Mouse (Mus musculus) embryo, embryonic 9.5 days (tissue): ENCODE measurements around the gene Plcd1.

Experiments used
- DNase-seq: peaks from one replicate; pipeline ENCODE4 v3.0.0-alpha.2; 2017; ENCODE audit errors: extremely low spot score

Plcd1 gene

DNA sequence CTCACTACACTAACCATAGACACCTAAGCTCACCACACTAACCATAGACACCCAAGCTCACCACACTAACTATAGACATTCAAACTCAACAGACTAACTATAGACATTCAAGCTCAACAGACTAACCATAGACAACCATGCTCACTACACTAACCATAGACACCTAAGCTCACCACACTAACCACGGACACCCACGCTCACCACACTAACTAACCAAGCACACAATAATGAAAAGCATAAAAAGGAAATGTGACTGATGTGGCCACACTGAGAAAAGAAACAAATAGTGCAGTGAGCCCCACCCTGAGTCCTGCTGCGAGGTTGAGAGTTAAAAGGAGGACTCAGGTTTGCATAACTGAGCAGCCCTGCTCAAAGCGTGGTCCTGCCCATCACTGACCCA is 38.0 kb downstream of the Plcd1 start:
- DNase-seq: no peak

DNA sequence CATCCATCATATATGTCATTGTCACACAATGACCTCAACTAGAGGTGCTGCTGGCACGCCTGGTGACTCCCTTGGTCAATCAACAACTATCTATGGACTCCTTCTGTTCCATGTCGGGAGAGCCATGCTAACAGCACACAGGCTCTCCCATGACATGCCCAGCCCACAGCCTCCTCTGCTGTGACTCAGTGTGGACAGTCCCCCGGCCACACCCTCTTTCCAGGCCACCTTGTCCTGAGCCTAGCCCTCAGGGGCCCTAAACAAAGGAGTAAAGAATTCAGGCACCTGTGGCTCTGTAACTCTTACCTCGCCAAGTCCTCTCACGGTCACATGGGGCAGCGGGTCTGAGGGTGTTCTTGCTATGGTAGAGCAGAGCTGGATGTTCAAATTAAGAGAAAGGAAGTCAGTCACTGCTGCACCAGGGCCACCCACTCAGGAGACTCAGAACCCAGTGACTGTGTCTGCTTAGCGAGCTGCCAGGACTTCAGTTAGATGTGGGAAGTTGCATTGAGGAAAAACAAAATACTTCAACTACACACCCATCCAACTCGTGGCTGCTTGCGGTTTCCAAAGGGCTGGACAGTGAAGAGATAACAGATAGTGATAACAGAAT is 39.2 kb downstream of the Plcd1 start:
- DNase-seq: no peak

DNA sequence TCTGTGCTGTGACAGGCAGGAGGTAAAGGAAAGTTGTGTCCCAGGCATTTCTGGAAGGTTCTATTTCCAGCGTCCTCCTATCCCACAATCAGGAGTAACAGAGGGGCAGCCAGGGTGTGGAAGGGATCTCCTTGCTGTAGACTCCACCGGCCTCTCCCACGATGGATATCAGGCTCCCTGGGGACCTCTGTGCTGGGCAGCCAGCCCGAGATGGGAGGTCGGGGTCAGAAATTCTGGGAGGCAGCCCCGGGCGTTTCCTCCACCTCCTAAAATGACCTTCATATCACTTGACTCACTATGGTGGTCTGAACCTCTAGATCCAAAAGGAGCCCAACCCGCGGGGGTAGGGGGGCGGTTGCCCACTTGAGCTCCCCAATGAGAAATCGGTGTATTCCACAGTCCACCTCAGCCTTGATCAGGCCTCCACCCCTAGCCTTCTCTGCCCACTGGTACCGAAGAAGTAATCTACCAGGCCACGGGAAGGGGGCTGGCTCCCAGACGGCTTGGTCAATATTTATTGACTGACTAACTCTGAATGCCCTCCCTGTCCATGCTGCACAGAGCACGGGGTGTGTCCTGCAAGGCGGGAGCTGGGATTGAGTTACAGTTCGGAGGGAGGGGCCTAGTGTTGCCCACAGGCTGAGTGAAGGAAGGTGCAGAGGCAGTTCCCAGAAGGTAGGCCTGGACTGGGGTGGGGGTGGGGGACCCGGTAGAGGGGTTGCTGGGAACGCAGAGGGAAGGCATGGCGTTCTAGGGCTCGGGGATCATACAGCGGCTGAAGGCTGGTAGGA is 41.0 kb downstream of the Plcd1 start, which contains the start of gene Vill:
Gene Vill (plus strand): TSS at position 625 of the 791 bp plus-strand sequence.
- DNase-seq: peak; percentile 76

DNA sequence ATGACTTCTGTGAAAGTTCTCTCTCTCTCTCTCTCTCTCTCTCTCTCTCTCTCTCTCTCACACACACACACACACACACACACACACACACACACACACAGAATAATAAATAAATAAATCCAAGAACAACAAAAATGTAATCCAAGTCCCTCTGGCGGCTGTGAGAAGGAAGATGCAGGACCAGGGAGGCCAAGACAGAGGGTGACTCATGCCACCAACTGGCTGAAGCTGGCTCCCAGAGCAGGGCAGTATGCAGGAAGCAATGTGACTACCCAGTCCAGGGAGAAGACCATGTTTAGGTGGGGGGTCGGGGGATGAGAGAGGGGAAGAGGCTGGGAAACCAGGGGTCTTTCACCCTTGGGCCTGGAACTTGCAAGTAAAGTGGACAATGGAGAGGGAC is 42.1 kb downstream of the Plcd1 start:
- DNase-seq: no peak

DNA sequence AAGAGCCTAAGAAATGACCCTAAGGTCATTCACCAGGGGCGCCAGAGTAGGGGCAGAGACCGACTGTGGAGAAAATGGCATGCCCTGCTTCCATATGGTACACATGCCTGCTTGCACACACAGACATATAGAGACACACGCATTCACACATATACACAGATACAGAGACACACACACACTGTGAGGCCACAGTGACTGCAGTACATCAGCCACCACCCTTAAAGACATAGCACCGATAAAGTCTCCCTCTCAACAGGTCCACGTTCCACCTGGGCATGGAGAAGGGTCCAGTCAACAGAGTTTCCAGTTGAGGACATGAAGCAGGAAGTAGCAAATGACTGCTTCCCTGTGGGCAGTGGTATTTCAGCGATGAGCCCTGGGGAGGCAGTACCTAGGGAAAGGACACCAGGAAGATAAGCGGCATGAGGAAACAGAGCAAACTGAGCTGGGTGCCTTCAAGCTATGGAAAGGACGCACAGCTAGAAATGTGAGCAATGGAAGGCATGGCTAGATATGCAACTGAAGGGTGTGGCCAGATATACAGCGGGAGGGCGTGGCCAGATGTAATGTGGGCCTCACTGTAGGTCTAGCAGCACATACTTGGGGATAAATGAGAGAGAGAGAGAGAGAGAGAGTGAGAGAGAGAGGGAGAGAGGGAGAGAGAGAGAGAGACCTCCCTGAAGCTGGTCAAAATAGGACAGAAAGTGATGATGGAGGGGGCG is 45.0 kb downstream of the Plcd1 start:
- no peak for DNase-seq

DNA sequence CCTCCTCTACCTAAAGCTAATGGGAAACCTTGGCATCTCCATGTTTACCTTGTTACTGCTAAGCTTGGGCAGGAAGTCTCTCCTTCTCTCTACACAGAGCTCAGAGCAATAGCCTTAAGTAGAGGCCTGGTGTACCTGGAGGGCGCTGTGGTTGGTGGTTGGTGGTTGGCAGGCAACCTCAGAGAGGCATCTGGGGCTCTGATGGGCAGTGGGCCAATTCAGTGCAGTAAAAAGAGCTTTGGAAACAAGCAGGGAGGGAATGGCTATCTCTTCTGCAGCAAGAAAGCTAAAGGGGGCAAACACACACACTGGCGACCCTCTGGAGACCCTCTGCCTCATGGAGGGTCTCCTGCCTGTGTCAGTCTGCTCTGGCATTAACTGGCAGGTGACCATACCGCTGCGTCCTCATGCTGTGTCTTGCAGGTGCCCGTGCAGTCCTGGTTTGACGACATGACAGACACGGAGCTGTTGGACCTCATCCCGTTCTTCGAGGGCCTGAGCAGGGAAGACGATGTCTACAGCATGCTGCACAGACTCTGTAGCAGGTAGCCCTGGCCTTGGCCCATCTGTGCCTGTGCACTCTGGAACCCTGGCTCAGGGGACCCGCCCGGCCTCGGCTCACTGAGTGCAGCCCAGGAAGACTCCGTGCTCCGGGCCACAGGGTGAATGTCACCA is 53.1 kb downstream of the Plcd1 start:
- DNase-seq: no peak

DNA sequence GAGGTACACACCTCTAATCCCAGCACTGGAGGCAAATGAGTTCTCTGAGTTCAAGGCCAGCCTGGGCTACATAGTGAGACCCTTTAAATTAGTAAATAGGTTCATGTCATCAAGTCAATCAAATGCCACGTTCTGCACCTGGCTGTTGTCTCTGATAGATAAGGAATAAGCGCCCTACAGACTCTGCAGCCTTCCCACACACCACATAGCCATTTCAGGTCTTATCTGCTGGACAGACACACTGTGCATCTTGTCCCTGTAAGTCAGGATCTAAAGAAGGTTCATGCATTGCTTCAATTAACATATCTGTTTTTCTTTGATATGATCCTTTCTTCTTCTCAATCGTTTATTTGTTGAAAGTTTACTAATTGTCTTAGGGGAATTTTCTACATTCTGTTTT is 54.7 kb downstream of the Plcd1 start:
- no peak for DNase-seq

DNA sequence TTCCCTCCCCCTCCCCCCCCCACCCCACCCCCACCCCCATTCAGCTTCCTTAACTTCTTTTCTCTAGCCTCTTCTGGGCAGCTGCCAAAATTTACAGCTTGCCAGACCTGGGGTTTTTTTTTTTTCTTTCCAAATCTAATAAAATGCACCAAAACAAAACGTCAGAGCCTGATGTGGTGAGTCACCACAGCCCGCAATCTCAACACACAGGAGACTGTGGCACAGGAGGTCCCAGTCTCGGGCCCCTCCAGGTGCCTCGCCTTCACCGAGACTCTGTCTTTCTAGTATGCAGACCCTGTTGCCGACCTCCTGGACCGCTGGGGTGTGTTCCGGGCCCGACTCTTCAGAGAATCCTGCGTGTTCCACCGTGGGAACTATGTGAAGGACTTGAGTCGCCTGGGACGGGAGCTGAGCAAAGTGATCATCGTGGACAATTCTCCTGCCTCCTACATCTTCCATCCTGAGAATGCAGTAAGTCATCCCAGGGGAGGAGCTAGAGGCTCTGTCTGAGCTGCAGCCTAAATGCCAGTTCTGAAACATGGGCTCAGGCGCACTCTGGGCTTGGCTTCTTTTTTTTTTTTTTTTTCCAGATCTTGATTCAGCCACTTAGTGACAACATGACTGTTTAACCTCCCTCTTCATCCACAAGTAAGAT is 56.1 kb downstream of the Plcd1 start:
- no peak for DNase-seq

DNA sequence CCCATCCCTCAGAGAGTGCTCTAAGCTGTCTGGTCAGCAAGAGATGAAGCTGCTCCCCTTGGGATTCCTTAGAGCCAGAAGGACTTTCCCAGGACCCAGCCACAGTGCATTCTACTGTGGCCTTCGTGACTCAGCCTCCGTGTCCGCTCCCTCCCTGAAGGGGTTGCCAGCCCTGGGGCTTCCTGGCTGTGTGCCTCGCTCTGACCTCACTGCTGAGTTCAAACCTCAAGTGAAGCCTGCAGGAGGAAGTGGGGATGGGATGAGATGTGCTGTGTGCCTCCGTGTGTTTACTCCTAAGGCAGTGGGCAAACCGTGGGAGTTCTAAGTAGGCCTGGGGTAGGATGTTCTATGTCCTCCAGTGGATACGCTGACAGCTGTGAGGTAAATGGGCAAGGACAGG is 57.5 kb downstream of the Plcd1 start:
- no peak for DNase-seq

DNA sequence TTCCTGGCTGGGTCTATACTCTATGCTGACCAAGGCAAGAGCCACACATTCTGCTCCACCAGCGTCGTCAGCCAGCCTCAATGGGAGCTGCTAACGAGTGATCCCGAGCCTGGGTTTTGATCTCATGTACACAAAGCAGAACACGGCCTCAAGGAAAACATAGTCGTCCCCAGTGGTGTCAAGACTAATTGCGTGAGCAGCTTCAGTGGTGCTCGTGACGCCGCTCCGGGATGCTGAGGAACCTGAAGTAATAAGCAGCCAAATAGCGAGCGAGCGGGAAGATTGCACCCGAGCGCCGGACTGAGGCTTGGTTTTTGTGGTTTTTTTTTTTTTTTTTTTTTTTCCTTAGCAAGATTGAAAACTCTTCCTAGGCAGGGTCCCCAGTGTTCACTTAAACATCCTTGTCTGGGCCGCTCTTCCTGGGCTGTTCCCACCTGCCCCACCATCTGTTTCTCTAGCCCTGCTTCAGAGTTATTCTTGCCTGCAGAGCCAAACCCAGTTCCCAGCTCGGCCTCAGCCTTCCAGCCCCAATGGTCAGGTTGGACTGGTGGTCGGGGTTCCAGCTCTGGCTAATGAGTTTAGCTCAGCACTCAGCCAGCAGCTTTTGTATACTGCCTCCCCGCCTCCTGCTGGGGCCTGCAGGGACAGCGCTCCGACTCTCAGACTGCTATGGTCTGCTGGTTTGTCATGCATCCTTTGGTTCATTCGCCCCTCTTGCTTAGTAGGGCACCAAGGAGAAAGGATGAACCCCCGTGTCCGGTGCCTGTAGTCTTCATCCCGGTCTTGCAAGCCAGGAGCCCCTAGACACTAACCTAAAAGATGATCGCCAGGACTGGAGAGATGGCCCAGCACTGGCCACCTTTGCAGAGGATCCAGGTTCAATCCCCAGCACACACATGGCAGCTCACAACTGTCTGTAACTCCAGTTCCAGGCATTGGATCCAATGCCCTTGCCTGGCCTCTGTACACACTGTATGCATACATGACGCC is 58.3 kb downstream of the Plcd1 start:
- DNase-seq: no peak

DNA sequence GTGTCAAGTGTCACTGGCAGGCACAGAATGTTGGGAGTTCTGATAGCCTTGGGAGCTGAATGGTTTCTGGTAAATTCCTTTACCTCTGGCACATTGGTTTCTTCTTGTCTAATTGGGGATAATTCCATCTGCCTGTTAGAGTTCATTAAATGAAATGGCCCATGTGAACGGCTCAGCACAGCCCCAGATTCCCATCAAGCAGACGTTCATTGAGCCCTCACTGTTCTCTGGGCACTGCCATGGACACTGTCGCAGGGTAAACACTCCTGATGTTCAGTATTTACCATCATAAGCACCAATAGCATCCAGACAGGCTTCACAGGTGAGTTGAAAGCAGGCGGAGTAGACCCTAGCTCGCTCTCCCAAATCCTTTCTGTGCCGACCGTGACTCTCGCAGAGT is 59.2 kb downstream of the Plcd1 start:
- no peak for DNase-seq

DNA sequence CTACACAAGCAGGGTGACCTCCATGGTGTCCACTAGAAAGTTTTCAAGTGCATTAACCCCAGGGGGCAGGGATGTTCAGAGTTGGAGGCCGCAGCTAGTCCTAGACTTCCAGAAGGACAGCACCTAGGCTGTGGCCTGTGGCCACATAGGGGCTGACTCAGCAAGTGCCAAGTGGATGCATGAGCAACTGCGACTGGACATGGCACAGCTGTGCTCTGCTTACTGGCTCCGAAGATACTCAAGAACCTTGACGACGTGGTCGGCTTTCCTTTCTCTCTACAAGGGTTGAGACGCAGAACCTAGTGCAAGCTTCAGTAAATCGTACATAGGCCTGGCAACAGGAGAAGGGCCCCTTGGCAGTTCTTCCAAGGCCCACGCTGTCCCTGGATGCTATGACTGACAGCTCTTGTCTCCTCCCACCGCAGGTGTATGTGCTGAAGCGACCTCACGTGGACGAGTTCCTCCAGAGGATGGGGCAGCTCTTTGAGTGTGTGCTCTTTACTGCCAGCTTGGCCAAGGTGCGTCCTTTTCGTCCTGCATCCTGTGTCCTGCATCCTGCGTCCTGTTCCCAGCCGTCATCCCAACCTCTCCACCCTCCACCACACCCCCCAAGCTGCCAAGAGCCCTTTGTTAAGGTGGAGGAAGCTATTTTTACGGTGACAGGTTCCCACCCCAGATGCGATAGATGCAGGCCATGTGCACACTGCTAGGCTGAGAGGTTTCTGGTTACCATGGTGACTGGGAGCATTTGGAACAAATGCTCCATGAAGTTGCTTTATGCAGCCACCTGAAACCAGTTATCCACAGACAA is 60.0 kb downstream of the Plcd1 start:
- no peak for DNase-seq

DNA sequence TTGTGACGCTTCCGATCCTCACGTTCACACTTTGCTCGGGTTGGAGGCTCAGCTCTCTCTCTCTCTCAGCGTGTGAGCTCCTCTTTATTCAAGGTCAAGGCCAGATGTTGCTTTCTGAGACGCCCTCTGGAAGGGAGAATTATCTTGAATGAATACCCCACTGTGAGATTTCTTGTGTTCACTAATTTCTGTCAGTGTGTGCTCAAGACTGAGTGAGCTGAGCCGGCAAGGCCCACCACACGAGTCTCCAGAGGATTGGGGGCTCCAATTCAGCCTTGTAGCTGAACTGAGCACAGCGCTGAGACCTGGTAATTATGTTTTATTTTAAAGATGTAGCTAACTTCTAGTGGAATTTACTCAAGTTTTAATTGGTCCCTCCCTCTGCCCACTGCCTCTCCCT is 60.8 kb downstream of the Plcd1 start:
- no peak for DNase-seq

DNA sequence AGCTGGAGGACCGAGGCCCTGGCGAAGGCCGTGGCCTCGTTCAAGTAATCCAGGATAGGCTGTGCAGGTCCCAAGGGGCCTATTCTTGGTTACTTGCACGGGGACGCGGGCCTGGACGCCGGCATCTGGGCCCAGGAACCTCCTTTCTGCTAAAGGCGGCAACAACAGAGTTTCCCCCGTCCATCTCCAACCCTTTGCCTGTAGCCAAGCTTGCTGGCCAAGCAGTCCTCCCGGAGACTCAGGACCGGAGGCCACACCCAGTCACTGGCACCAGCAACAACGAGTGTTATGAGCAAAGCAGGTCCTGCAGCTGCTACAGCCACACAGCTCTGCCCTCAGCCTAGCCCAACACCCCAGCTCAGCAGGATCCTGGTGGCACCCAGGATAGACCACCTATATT is 61.5 kb downstream of the Plcd1 start:
- DNase-seq: no peak

DNA sequence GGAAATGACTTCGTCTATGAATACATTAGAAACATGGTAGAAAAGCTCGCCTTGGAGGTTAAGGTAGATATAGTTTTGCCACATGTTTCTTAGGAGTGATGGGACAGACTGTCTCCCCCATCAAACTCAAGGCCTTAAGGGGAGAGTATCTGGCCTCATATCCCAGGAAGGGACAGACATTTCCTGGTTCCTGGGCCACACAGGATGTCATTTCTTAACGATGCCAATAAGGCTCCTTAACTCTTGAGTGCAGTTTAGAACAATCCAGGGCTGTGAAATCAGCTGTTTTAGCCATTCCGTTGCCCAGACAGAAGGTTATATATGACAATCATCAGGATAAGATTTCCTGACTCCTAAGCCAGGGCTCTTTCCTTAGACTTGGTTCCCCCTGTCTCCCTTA is 62.3 kb downstream of the Plcd1 start:
- no peak for DNase-seq

DNA sequence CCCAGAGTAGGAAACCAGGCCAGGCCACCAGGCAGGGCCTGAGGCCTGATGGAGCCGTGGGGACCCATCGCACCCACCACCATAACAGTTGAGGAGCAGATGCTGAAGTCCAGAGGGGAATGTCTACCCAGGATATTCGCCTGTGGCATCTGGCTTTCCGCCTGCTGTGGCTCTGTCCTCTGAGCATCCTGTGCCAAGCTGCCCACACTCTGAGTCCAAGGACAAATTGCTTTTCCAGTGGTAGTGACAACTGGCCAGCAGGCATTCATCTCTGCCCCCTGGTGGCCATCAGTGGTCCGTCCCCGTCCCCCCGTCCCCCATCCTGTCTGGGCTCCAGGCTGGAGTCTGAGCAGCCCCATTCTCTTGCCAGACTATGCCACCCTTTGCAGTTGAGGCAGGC is 63.7 kb downstream of the Plcd1 start:
- DNase-seq: peak; percentile 61

DNA sequence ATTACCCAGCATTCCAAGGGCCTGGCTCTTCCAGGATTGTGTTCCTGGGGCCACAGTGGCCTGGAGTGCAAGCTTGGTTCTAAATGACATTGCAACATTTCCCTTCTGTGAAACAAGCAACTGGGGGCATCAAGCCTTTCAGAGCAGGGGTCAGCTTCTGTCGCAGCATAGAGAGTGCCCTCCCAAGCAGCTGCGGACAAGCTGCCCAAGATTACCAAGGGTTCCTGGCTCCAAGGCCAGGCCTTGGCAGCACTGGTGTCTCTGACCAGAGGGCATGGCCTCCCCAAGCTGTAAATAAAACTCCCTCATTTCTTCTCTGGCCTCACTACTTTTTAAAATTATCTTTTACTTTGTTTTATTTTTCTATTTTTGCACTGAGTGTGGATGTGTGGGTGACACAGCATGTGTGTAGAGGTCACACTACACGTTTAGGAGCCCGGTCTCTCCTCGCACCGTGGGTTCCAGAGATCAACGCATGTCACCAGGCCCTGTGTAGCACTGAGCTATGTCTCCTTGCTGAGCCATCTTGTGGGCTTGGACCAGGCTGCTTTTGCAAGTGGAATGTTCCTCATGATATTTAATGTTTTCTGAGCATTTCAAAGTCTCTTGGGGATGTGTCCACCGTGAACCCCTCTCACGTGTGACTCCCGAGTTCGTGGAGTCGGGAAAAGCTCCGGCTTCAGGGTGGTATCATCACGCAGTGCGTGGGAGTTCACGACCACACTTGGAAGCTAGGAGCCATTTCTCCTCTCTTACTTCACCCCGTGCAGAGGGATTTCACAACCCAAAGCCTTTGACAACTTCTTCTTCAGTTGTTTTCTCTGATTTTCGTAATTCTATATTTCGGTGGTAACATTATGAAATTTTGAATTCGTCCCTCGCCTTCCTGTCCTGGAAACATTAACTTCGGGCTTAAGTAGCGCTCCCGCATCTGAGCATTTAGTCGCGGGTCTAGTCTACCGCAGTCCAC is 64.8 kb downstream of the Plcd1 start:
- no peak for DNase-seq

DNA sequence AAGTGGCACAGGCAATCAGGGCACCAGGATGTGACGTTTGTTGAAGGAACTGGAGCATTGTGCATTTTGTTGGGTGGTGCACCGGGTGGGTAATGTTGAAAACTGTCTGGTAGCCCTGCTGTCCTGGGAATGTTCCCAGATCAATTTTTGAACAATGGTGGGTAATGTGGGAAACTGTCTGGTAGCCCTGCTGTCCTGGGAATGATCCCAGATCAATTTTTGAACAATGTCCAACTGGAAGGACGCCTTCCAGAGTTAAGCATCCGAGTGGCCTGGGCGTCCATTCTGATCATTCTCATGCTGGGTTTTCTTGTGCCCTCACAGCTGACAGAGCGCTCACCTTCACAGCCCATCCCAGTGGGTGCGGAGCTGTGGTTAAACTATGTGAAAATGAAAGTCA is 66.0 kb downstream of the Plcd1 start:
- no peak for DNase-seq
